Mouse (Mus musculus) cerebral cortex, adult 2 months (tissue): Measurements from ENCODE around the gene Bpifb4.

ENCODE experiments used
- WGBS: fragments of 180-500 bp; shearing (Covaris S2); methylation state at CpG from one replicate; pipeline ENCODE4 v1.1.7; 2018; 5-methylcytosine and 5-hydroxymethylcytosine counted together

Gene Bpifb4

GRCm38 (mm10) chr2:153937843-153938242 is at the start of gene Bpifb4:
Bpifb4 (plus strand) TSS chr2:153938212.
- 85% methylated on average over 5 of the region's 5 CpGs for WGBS

DNA sequence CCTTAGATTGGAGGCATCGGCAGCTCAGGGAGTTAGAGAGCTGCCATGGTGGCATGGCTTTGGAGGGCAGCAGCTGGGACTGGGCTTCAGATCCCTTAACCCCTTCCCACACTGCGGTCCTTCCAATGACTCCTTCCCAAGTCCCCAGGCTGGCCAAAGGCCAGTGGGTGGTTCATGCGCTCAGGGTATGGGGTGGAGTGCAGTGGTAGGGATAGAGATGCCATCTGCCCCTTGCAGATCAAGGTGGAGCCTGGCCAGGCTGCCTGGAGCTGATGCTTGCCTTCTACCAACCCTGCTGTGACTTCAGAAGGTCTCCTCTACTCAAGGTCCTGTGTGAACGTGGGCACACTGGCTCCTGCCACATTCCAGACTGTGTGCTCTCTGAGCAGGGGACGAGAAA is 38.9 kb upstream of the Bpifb4 start:
- WGBS = 86% methylated on average over 5 of the region's 5 CpGs

- WGBS = 76% methylated on average over 4 of the region's 4 CpGs
These were observed 37.9 kb upstream of the Bpifb4 start, which contains the start of gene Bpifb6 for GRCm38 (mm10) chr2:153900088-153900487. Bpifb6 (plus strand) TSS chr2:153900388.

GRCm38 (mm10) chr2:153902726-153903125 is 35.3 kb upstream of the Bpifb4 start:
- 83% methylated on average over 6 of the region's 6 CpGs for WGBS

- 91% methylated on average over 4 of the region's 4 CpGs for WGBS
These were observed 31.4 kb upstream of the Bpifb4 start for GRCm38 (mm10) chr2:153906626-153907025.

DNA sequence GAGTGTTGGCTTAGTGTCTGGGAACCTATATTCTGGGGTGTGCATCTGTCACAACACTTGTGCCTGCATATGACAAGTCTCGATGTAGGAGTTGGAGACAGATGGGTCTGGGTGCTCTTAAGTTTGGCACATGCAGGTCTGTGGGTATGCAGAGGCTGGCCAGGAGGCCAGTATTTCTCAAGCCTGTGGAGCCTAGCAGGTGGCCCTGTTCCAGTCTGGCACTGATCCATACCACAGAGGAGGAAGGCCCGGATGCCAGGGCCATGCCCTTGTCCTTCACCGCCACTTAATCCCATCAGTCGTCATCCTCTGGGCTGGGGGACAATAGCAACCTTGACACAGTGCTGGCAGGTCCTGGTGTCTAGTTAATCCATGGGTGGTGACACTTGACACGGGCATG is 23.9 kb upstream of the Bpifb4 start:
- WGBS = 38% methylated on average over 5 of the region's 5 CpGs

DNA sequence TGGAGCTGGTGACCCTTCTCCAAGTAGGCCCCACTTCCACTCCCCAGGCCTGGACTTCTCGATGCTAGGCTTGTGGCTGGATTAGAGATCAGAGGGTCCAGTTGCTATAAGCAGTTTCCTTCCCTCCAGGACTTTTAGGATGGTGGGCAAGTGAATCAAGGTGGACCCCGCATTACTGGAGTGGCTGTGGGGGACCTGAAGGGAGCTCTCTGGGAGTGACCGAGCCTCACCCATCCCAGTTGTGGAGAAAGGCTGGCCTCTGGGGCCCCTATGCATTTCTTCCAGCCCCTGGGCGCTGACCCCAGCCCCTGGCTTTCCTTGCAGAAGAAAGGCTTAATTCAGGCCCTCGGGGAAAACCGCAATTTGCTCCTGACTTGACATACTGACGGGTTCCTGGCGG is 20.1 kb upstream of the Bpifb4 start, which contains the start of gene Bpifb3:
Bpifb3 (plus strand) TSS at position 301 of the 400 bp plus-strand sequence.
- WGBS = 82% methylated on average over 8 of the region's 8 CpGs

DNA sequence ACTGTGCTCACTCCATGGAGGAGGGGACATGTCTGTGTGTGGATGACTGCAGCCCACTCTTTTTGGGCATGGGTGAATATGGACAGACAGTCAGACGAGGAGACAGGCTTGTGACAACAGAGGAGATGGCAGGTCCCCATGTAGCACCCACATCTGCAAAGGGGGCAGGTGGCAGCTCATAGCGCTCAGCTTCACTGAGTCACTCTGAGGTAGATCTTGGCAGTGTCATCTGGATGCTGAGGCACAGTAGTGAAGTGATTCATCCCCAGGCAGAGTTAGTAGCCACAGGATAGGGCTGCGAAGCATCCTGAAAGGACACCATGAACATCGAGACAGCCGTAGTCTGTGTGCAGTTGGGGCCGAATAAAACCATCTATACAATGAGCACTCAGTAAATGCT is 16.8 kb upstream of the Bpifb4 start:
- 55% methylated on average over 6 of the region's 6 CpGs for WGBS

- 60% methylated on average over 3 of the region's 3 CpGs for WGBS
These were observed 8.1 kb upstream of the Bpifb4 start for GRCm38 (mm10) chr2:153929871-153930413.

DNA sequence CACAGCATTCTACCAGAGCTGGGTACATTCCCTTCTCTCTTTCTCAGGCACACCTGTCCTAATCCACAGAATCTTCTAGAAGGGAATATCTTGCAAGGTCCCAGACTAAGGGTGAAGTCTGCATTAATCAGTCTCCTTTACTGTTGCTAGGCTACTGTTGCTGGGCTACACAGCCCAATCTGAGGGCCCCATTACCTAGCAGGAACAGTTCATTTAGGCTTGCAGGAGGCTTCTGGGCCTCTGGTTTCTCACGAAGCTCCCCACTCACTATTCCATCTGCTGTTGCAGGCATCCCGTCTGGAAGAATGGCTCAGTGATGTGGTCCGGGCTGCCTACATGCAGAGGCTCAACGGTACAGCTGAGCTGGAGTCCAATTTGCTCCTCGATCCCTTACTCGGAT is 6.9 kb upstream of the Bpifb4 start:
- 56% methylated on average over 6 of the region's 6 CpGs for WGBS

DNA sequence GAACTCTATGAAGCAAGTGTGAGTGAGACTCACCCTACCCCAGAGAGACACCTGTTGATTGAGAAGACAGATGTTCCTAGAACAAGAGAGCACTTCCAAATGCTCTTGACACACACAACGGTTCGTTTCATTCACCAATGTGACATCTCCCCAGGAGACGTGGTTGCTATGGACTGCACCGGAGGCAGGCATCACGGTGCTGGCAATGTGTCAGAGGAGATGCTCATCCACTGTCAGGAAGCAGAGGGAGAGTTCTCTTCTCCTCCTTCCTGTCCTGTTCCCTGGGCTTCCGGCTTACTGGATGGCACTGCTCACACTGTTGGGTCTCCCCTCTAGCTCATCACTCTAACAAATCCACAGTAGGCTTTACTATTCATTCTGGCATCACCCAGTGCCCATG is 4.7 kb upstream of the Bpifb4 start:
- 38% methylated on average over 6 of the region's 6 CpGs for WGBS

GRCm38 (mm10) chr2:153935348-153935747 is 2.7 kb upstream of the Bpifb4 start:
- WGBS = 94% methylated on average over 6 of the region's 6 CpGs

- WGBS = 34% methylated on average over 3 of the region's 3 CpGs
These were observed 5.5 kb downstream of the Bpifb4 start for GRCm38 (mm10) chr2:153943537-153943936.

DNA sequence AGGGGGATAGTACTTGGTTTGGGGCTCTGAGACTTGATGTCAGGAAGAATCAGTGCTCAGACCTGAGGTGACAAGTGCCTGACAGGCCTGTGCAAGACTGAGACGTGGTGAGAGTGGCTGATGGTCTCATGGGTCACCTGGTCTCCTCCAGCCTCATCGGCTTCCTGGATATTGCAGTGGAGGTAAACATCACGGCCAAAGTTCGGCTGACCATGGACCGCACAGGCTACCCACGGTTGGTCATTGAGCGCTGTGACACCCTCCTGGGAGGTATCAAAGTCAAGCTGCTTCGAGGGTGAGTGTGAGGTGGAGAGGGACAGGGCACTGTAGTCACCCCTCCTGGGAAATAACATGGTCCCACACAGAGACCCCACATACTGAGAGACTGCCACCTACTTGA is 6.6 kb downstream of the Bpifb4 start:
- WGBS = 89% methylated on average over 8 of the region's 8 CpGs

DNA sequence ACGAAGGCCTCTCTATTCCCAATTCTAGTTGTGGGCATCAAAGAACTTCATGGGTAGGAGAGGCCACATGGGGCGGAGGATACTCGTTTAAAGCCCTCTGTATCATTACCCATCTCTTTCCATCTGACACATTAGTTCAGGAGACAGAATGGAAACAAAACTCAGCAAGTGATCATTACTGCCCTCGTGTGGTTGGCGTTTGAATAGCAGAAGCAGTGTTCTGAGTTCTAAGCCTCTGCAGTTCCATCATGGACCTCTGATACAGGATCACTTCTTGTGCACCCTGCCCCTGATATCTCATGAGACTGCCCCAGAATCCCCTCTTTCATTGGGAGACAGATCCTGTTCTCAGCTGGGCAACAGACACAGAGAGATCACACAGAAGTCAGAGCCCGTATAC is 14.9 kb downstream of the Bpifb4 start:
- WGBS = 36% methylated on average over 6 of the region's 6 CpGs

DNA sequence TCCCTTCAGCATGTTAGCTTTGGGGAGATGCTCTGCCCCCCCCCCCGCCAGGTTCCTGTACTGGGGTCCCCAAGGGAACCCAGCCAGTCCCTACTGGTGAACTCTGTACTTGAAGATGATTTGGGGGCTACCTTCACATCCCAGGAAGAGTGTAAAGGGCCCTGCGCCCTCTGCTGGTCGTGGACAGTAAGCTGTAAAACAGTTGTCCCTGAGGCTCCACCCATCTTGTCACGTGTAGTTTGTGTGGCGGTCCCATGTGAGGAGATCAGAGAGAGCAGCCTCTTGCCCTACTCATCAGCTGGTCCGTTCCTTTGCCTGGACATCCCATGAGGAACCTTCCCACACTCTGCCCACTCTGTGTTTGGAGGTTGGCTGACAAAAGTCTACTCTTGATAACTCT is 15.8 kb downstream of the Bpifb4 start:
- WGBS = 7% methylated on average over 6 of the region's 6 CpGs

DNA sequence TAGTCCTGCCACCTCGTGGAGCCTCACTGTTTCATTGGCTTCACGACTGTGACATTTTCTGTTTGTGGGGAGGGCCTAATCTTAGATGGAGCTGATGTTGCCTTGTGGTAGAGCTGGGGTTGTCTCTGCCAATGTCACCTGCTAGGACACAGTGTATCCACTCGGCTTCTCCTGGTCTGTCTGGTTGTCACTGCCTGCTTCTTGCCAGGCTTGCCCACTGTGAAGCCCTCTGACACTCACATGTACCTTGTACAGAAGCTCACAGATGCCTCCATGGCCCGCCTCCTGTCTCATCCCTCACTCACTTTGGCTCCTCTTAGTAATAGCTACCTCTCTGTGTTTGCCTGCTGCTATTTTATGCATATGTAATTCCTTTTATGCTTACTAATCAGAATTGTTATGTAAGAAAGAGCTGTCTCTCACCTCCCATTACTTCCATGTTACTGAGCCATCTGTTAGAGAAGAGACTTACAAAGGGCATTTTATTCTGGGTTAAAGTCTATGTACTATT is 24.9 kb downstream of the Bpifb4 start:
- 51% methylated on average over 4 of the region's 4 CpGs for WGBS

GRCm38 (mm10) chr2:153963334-153963733 is 25.3 kb downstream of the Bpifb4 start:
- WGBS = 100% methylated on average over 1 of the region's 1 CpGs

- WGBS = 74% methylated on average over 5 of the region's 5 CpGs
These were observed 32.2 kb downstream of the Bpifb4 start for GRCm38 (mm10) chr2:153970221-153970620.

GRCm38 (mm10) chr2:153974582-153974981 is 36.6 kb downstream of the Bpifb4 start, which contains the start of gene Bpifa6:
Bpifa6 (plus strand) TSS chr2:153974945.
- WGBS = 90% methylated on average over 5 of the region's 5 CpGs

DNA sequence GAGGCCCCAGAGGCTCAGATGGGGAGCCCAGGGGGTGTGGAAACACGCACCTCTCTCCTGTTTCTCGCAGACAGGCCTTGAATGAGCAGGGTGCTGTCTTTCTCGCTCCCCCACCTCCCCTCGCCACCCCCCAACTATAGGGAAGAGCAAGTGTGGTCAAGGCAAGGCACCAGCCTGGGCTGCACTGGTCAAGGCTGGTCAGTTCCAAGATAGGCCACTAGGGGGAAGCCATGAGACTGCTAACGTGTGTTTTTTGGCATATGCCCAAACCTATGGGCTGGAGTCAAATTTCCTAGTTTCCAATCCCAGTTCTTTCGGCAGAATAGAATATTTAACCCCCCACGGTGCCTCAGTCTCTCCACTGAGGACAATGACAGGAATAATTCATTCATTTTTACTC is 57.8 kb downstream of the Bpifb4 start:
- 17% methylated on average over 7 of the region's 7 CpGs for WGBS

- WGBS = 77% methylated on average over 3 of the region's 3 CpGs
These were observed 62.5 kb downstream of the Bpifb4 start for GRCm38 (mm10) chr2:154000501-154000900.

DNA sequence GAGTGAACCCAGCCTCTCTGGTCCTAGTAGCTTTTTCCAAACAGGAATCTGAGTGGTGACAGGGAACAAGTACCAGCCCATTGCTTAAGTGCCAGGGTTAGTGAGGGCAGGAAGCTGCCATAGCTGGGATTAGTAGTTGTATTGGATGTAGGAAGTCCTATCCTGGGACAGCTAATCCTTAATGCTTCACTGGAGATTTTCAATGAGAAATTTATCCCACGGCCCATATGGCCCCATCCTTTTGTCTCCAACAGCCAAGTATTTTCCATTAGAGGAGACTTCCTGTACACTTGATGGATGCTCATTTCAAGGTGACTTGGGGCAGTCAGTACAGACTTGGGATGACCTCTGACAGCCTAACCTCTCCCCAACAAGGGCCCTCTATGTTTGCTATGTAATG is 66.4 kb downstream of the Bpifb4 start:
- whole genome bisulfite sequencing = 88% methylated on average over 1 of the region's 1 CpGs

GRCm38 (mm10) chr2:154005094-154005493 is 67.1 kb downstream of the Bpifb4 start:
- 81% methylated on average over 1 of the region's 1 CpGs for WGBS
